Mouse (Mus musculus): ENCODE measurements around the gene Coro1c.

The Coro1c gene

GRCm38 (mm10) chr5:113908592-113909441 is at the start of gene Coro1c:
Coro1c (minus strand) TSS chr5:113908758.
- peak; percentile 100 for DNase-seq (ENCODE audit: low spot score)

GRCm38 (mm10) chr5:113956510-113956909 is 48.0 kb upstream of the Coro1c start:
- DNase-seq (ENCODE audit: low spot score): peak; percentile 88

- DNase-seq (ENCODE audit: low spot score): no peak
Measured at GRCm38 (mm10) chr5:113955691-113956090, 47.1 kb upstream of the Coro1c start.

GRCm38 (mm10) chr5:113955281-113955680 is 46.7 kb upstream of the Coro1c start:
- no peak for DNase-seq (ENCODE audit: low spot score)

- peak; percentile 91 for DNase-seq (ENCODE audit: low spot score)
Measured at GRCm38 (mm10) chr5:113954421-113954820, 45.9 kb upstream of the Coro1c start.

GRCm38 (mm10) chr5:113952519-113952918 is 44.0 kb upstream of the Coro1c start:
- no peak for DNase-seq (ENCODE audit: low spot score)

- no peak for DNase-seq (ENCODE audit: low spot score)
Measured at GRCm38 (mm10) chr5:113951693-113952071, 43.1 kb upstream of the Coro1c start.

GRCm38 (mm10) chr5:113950786-113951692 is 42.5 kb upstream of the Coro1c start:
- DNase-seq (ENCODE audit: low spot score): peak; percentile 72

- DNase-seq (ENCODE audit: low spot score): peak; percentile 35
Measured at GRCm38 (mm10) chr5:113950133-113950532, 41.6 kb upstream of the Coro1c start.

- no peak for DNase-seq (ENCODE audit: low spot score)
Measured at GRCm38 (mm10) chr5:113947280-113947679, 38.7 kb upstream of the Coro1c start.

- no peak for DNase-seq (ENCODE audit: low spot score)
Measured at GRCm38 (mm10) chr5:113945126-113945525, 36.6 kb upstream of the Coro1c start.

GRCm38 (mm10) chr5:113943328-113943727 is 34.8 kb upstream of the Coro1c start:
- DNase-seq (ENCODE audit: low spot score): no peak

GRCm38 (mm10) chr5:113942580-113942979 is 34.0 kb upstream of the Coro1c start:
- peak; percentile 42 for DNase-seq (ENCODE audit: low spot score)

- DNase-seq (ENCODE audit: low spot score): no peak
Measured at GRCm38 (mm10) chr5:113939263-113939900, 30.8 kb upstream of the Coro1c start.

GRCm38 (mm10) chr5:113937650-113938049 is 29.1 kb upstream of the Coro1c start:
- DNase-seq (ENCODE audit: low spot score): peak; percentile 64

- DNase-seq (ENCODE audit: low spot score): no peak
Measured at GRCm38 (mm10) chr5:113933889-113934288, 25.3 kb upstream of the Coro1c start.

GRCm38 (mm10) chr5:113933480-113933879 is 24.9 kb upstream of the Coro1c start:
- no peak for DNase-seq (ENCODE audit: low spot score)

GRCm38 (mm10) chr5:113932310-113932709 is 23.8 kb upstream of the Coro1c start:
- no peak for DNase-seq (ENCODE audit: low spot score)

- DNase-seq (ENCODE audit: low spot score): peak; percentile 97
Measured at GRCm38 (mm10) chr5:113930648-113931609, 22.4 kb upstream of the Coro1c start.

GRCm38 (mm10) chr5:113929950-113930647 is 21.5 kb upstream of the Coro1c start:
- peak; percentile 88 for DNase-seq (ENCODE audit: low spot score)
